Mouse (Mus musculus) stomach, postnatal 0 days (tissue): ENCODE results near the gene Mlana.

Experiments used
- CTCF ChIP-seq: IDR thresholded peaks from 2 replicates; pipeline ENCODE4 v1.5.1; 2016; ENCODE audit warnings: antibody characterized with exemption, low read depth, mild to moderate bottlenecking, moderate library complexity
- EP300 ChIP-seq: optimal IDR thresholded peaks from 2 replicates; pipeline ENCODE3; 2016; ENCODE audit warnings: antibody characterized with exemption

- TF ChIP-seq CTCF = no peak
- no peak for TF ChIP-seq EP300
Measured at GRCm38 (mm10) chr19:29657033-29657432, 40.6 kb upstream of the Mlana start.
